Mouse (Mus musculus) hindbrain, embryonic 15.5 days (tissue): Measurements from ENCODE around the gene Il2ra. TPM values are rescaled to one million over a fixed set of nuclear protein-coding genes. Genes with fewer than 3 reads are reported as not detected.
"Not testable (repeated sequence)": the region's sequence is repeated elsewhere in the genome, so short reads cannot be mapped to it uniquely, and the experiment has no call there.

Experiments
- ATAC-seq: fragments of 200-750 bp; cut with Nextera tagmentation; 2 replicates; pipeline ENCODE4 v1.8.0; 2017; ENCODE audit warnings: low read depth, moderate number of reproducible peaks, moderate TSS enrichment; ENCODE audit not compliant: low FRiP score
- H3K27ac ChIP-seq: fragments of 300-500 bp; sonication (generic); replicated peaks from 2 replicates; pipeline ENCODE4 v1.5.1; 2015; ENCODE audit warnings: mild to moderate bottlenecking, inconsistent platforms
- H3K27me3 ChIP-seq: fragments of 300-500 bp; sonication (generic); 2 replicates; pipeline ENCODE4 v1.6.1; 2015; ENCODE audit warnings: control low read depth, inconsistent platforms
- H3K36me3 ChIP-seq: fragments of 300-500 bp; sonication (generic); 2 replicates; pipeline ENCODE4 v1.6.1; 2015; ENCODE audit warnings: control low read depth, inconsistent platforms
- H3K4me1 ChIP-seq: fragments of 300-500 bp; sonication (generic); replicated peaks from 2 replicates; pipeline ENCODE4 v1.6.1; 2015; ENCODE audit warnings: control low read depth, inconsistent platforms
- H3K4me2 ChIP-seq: fragments of 300-500 bp; sonication (generic); 2 replicates; pipeline ENCODE4 v1.6.1; 2015; ENCODE audit warnings: moderate library complexity, mild to moderate bottlenecking, inconsistent platforms
- H3K4me3 ChIP-seq: fragments of 300-500 bp; sonication (generic); 2 replicates; pipeline ENCODE4 v1.5.1; 2015; ENCODE audit warnings: mild to moderate bottlenecking, inconsistent platforms
- H3K9ac ChIP-seq: fragments of 300-500 bp; sonication (generic); 2 replicates; pipeline ENCODE4 v1.6.1; 2015; ENCODE audit warnings: inconsistent platforms
- H3K9me3 ChIP-seq: fragments of 300-500 bp; sonication (generic); 2 replicates; pipeline ENCODE4 v1.6.1; 2016; ENCODE audit warnings: control low read depth, inconsistent platforms
- WGBS: fragments of 180-500 bp; shearing (Covaris S2); methylation state at CpG from one replicate; pipeline ENCODE4 v1.1.7; 2015; 5-methylcytosine and 5-hydroxymethylcytosine counted together
- polyA plus RNA-seq: library from polyadenylated mRNA; unstranded; fragments of >200 nt; fragmentation: Nextera tagmentation; extraction: Ambion mirVana; gene quantifications from 2 replicates; pipeline ENCODE4 v1.2.1, GENCODE M21; 2015

The Il2ra gene
- polyA plus RNA-seq, 1 experiment from 2014 or later = 0.05 TPM

- not testable (repeated sequence) for H3K9ac ChIP-seq, H3K9me3 ChIP-seq, H3K4me3 ChIP-seq, H3K36me3 ChIP-seq, ATAC-seq, H3K27ac ChIP-seq, H3K4me2 ChIP-seq
- H3K4me1 ChIP-seq = peaks cover 17% of the 10 kb centered on the region
- WGBS = 54% methylated on average over 4 of the region's 4 CpGs
- peaks cover 19% of the 10 kb centered on the region for H3K27me3 ChIP-seq
Observed at GRCm38 (mm10) chr2:11710101-11710500, 67.5 kb downstream of the Il2ra start.

DNA sequence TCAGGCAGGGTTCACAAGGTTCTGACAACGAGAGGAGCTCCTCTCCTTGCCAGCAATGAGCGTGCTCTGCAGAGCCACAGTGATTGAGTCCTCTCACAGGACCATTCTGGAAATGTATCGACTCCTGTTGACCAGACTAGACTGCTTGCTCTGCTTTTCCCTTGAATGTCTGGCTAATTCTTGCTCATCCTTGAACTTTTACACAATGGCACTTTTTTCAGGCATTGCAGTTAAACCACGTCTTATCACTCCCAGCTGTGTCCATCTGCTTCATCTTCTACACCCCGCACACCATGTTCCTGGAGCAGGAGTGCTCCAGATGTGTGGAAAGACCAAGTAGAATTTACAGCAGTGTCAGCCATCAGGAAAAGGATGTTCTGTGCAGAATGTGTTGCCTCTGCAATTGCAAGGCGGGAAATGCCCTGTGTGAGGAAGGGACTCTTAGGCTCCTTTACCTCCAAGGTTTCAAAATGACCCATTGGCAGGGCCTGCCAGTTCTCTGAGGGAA, 69.9 kb downstream of the Il2ra start:
- no peaks in the 10 kb centered on the region for H3K9me3 ChIP-seq
- no peak overlapping the region for H3K27ac ChIP-seq
- H3K27me3 ChIP-seq = peaks cover 1% of the 10 kb centered on the region; the same call in 1 of the 2 replicates
- H3K9ac ChIP-seq = no peak overlapping the region
- no peaks in the 10 kb centered on the region for H3K4me1 ChIP-seq
- ATAC-seq = no peak
- 88% methylated on average over 6 of the region's 6 CpGs for WGBS
- no peak overlapping the region for H3K4me2 ChIP-seq
- H3K4me3 ChIP-seq = no peak overlapping the region
- no peaks in the 10 kb centered on the region for H3K36me3 ChIP-seq

DNA sequence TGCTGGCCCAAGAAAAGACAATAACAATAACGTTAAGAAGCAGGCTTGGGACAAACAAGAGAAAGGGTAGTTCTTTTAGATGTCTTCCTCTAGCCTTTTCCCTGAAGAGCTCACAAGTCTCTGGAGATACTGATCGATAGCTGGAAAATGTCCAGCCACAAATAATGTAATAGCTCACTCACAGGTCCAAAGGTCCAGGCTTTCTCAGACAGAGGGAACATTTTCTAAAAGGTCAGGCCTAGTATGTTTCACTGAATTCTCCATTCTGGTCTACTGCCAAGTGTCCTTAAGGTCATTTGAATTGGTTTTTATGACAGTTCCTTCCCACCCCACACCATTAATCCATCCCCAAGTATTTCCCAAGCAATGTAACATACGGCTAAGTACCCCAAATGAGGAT, 70.4 kb downstream of the Il2ra start:
- H3K27ac ChIP-seq = no peak overlapping the region
- no peak for ATAC-seq
- no peak overlapping the region for H3K9ac ChIP-seq
- no peaks in the 10 kb centered on the region for H3K4me1 ChIP-seq
- H3K36me3 ChIP-seq = no peaks in the 10 kb centered on the region
- no peak overlapping the region for H3K4me3 ChIP-seq
- no peaks in the 10 kb centered on the region for H3K9me3 ChIP-seq
- 70% methylated on average over 3 of the region's 3 CpGs for WGBS
- H3K4me2 ChIP-seq = no peak overlapping the region
- H3K27me3 ChIP-seq = no peaks in the 10 kb centered on the region

DNA sequence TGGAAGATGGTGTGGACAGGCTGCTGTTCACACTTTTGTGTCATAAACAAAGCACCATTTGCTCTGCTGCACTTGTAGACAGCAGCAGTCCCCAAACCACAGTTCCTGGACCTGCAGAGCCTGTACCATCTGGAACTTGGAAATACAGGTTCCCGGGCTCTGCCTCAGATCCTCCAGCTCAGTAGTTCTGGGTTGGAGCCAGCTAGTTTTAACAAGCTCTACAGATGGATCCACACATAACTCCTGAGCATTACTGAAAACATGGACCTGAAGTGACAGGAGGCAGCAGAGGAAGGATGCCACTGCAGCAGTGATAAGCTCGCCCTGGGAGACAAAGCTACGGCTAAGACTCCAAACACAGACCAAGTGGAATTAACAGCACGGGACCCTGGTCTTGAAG, 71.9 kb downstream of the Il2ra start:
- ATAC-seq = no peak
- H3K27me3 ChIP-seq = no peaks in the 10 kb centered on the region
- no peak overlapping the region for H3K9ac ChIP-seq
- no peak overlapping the region for H3K4me2 ChIP-seq
- no peak overlapping the region for H3K27ac ChIP-seq
- WGBS = 87% methylated on average over 4 of the region's 4 CpGs
- no peaks in the 10 kb centered on the region for H3K9me3 ChIP-seq
- no peak overlapping the region for H3K4me3 ChIP-seq
- H3K36me3 ChIP-seq = no peaks in the 10 kb centered on the region
- no peaks in the 10 kb centered on the region for H3K4me1 ChIP-seq

DNA sequence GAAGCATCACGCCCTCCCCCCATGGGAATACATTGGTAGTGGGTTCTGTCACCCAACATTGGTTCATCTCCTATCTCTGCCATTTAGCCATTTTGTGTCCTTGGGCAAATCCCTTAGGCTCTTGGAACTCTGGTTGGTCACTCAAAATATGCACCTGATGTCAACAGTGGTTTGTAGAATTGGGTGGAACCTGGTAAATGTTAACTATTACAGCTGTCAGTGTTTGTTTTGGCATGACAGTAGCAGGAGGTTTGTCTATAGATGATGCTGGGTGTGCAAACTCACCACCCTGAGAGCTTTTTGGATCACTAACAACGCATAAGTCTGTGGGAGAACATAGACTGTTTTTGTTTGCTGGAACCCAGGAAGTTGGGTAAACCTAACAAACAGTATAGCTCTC, 76.0 kb downstream of the Il2ra start:
- 92% methylated on average over 2 of the region's 2 CpGs for WGBS
- Histone ChIP-seq H3K27me3 (no peaks in the 10 kb centered on the region), H3K4me1 (no peaks in the 10 kb centered on the region), H3K36me3 (no peaks in the 10 kb centered on the region), H3K9ac (no peak overlapping the region), H3K4me2 (no peak overlapping the region), H3K27ac (no peak overlapping the region), H3K9me3 (no peaks in the 10 kb centered on the region), H3K4me3 (no peak overlapping the region)
- ATAC-seq = no peak

DNA sequence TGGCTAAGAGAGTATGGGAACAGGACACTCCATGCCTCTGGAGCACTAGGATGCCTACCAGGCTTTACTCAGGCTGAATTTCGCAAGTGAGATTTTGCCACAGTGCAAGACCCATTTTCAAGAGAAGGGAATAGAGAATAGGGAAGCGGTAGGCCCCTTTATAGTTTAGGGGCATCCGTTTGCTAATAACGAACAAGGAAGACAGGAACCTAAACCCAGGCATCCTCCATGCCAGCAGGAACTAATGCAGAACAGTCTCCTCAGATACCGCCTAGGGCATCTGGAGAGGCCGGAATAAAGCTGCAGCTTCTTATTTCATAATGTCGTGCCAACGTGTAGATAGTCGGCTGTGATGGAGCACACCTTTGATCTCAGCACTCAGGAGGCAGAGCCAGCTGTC, 80.0 kb downstream of the Il2ra start:
- no peak for ATAC-seq
- no peaks in the 10 kb centered on the region for H3K36me3 ChIP-seq
- H3K4me1 ChIP-seq = no peaks in the 10 kb centered on the region
- no peak overlapping the region for H3K4me2 ChIP-seq
- H3K27me3 ChIP-seq = no peaks in the 10 kb centered on the region
- 90% methylated on average over 9 of the region's 9 CpGs for WGBS
- no peak overlapping the region for H3K4me3 ChIP-seq
- H3K9me3 ChIP-seq = no peaks in the 10 kb centered on the region
- no peak overlapping the region for H3K9ac ChIP-seq
- no peak overlapping the region for H3K27ac ChIP-seq

- H3K27me3 ChIP-seq = no peaks in the 10 kb centered on the region
- 95% methylated on average over 5 of the region's 5 CpGs for WGBS
- no peak overlapping the region for H3K9ac ChIP-seq
- H3K4me2 ChIP-seq = no peak overlapping the region
- no peak overlapping the region for H3K4me3 ChIP-seq
- no peak overlapping the region for H3K27ac ChIP-seq
- H3K4me1 ChIP-seq = no peaks in the 10 kb centered on the region
- no peak for ATAC-seq
- no peaks in the 10 kb centered on the region for H3K36me3 ChIP-seq
- no peaks in the 10 kb centered on the region for H3K9me3 ChIP-seq
Observed at GRCm38 (mm10) chr2:11727574-11727973, 85.0 kb downstream of the Il2ra start.

DNA sequence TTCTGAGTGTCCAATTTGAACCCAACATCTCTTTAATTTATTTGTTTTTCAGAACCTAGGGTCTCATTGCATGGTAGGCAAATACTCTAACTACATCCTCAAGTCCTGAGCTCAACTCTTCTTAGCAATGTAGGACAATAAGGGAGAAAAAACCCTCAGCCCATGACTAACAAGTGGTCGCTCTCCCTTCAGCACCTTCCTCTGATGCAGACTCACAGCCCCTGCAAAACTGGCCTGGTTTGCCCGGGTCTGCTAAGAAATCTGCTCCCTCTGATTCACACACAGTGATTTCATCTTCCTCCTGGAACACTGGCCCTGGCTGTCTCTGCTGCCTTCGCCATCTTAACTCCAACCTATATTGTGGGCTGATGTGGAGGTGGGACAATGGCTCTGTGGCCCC, 86.5 kb downstream of the Il2ra start:
- Histone ChIP-seq H3K36me3 (no peaks in the 10 kb centered on the region), H3K9me3 (no peaks in the 10 kb centered on the region), H3K27ac (no peak overlapping the region), H3K4me1 (no peaks in the 10 kb centered on the region), H3K4me2 (no peak overlapping the region), H3K9ac (no peak overlapping the region), H3K27me3 (no peaks in the 10 kb centered on the region), H3K4me3 (no peak overlapping the region)
- no peak for ATAC-seq
- 61% methylated on average over 3 of the region's 3 CpGs for WGBS

DNA sequence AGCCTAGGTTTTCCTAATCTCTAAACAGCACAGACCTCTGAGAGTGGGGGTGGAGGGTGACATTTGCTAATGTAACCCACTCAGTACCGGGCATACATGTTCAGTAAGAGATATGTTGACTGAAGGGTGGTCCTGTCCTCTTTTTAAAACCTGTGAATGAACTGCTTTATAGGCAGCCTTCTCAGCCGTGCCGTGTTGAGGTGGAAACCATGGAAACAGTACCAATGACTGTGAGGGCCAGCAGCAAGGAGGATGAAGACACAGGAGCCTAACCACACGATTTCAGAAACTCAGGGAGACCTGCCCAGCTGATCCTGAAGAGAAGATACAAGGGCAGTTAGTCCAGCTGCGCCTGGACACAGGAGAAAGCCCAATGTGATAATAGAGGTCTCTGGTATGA, 90.4 kb downstream of the Il2ra start:
- WGBS = 63% methylated on average over 5 of the region's 5 CpGs
- H3K4me3 ChIP-seq = no peak overlapping the region
- H3K4me1 ChIP-seq = no peaks in the 10 kb centered on the region
- 0 out of 2 replicates have a peak, but pooled peaks cover 3% of the 10 kb centered on the region for H3K36me3 ChIP-seq
- ATAC-seq = peak; percentile 38; the same call in 1 of the 2 replicates
- no peak overlapping the region for H3K4me2 ChIP-seq
- no peak overlapping the region for H3K9ac ChIP-seq
- no peaks in the 10 kb centered on the region for H3K9me3 ChIP-seq
- no peak overlapping the region for H3K27ac ChIP-seq
- H3K27me3 ChIP-seq = no peaks in the 10 kb centered on the region

- no peak overlapping the region for H3K4me3 ChIP-seq
- H3K36me3 ChIP-seq = peaks cover 14% of the 10 kb centered on the region
- H3K27me3 ChIP-seq = no peaks in the 10 kb centered on the region
- 85% methylated on average over 6 of the region's 6 CpGs for WGBS
- H3K27ac ChIP-seq = no peak overlapping the region
- H3K4me1 ChIP-seq = no peaks in the 10 kb centered on the region
- ATAC-seq = no peak
- no peak overlapping the region for H3K4me2 ChIP-seq
- H3K9ac ChIP-seq = no peak overlapping the region
- no peaks in the 10 kb centered on the region for H3K9me3 ChIP-seq
Observed at GRCm38 (mm10) chr2:11735853-11736252, 93.2 kb downstream of the Il2ra start.

DNA sequence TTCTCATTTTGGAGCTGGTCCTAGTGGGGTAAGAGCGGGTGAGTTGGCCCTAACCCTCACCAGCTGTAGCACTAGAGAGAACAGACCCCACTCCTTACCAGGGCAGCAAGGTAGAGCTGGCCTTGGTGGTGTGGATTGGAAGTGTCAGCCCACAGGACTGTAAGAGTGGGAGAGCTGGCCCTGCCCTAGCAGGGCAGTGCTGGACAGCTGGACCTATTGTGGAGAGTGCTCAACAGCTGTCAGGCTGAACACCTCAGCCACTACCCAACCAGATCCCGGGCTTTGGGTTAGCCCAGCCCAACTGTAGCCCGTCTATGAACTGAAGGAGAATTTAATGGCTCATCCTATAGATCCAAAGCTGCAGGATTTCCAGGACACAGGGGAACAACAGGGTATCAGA, 96.2 kb downstream of the Il2ra start:
- no peak overlapping the region for H3K27ac ChIP-seq
- whole genome bisulfite sequencing = 90% methylated on average over 3 of the region's 3 CpGs
- no peaks in the 10 kb centered on the region for H3K9me3 ChIP-seq
- ATAC-seq = peak; percentile 55; the same call in 1 of the 2 replicates
- no peaks in the 10 kb centered on the region for H3K4me1 ChIP-seq
- no peak overlapping the region for H3K4me2 ChIP-seq
- no peak overlapping the region for H3K4me3 ChIP-seq
- H3K9ac ChIP-seq = no peak overlapping the region
- H3K36me3 ChIP-seq = peaks cover 42% of the 10 kb centered on the region
- H3K27me3 ChIP-seq = no peaks in the 10 kb centered on the region

DNA sequence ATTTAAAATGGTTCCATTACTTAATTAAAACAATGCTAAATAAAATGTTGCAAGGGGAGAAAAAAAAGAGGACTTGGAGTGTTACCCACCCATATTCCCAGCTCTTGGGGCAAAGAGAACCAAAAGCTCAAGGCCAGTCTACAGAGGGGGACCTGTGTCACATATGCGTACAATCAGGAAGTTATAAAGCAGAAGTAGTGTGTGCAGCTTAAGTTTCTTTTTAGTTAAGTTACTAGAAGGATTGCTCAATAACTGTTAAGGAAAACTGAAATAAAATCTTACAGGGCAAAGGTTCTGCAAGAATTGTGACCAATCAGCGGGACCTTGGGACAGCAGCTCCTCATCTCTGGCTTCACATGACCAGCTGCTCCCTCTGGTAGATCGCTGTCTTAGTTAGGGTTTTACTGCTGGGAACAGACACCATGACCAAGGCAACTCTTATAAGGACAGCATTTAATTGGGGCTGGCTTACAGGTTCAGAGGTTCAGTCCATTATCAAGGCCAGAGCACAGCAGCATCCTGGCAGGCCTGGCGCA, 97.0 kb downstream of the Il2ra start:
- Histone ChIP-seq H3K4me2 (no peak overlapping the region), H3K9ac (no peak overlapping the region), H3K27ac (no peak overlapping the region), H3K9me3 (no peaks in the 10 kb centered on the region), H3K4me3 (no peak overlapping the region), H3K36me3 (peaks cover 46% of the 10 kb centered on the region), H3K27me3 (no peaks in the 10 kb centered on the region), H3K4me1 (no peaks in the 10 kb centered on the region)
- ATAC-seq = no peak
- 99% methylated on average over 4 of the region's 4 CpGs for WGBS
